Mouse (Mus musculus): Measurements from ENCODE around the gene Gen1. TPM values are rescaled to one million over a fixed set of nuclear protein-coding genes. Genes with fewer than 3 reads are reported as not detected.
A peak's percentile ranks its signal among the peaks of the same experiment; 100 is the strongest.

The Gen1 gene
- total RNA-seq (2021), result 1 to 10 TPM; 7.7 to 9.6 TPM
- long read RNA-seq, experiment 1, partial matches to known transcripts, result 2 of 3 reads
- long read RNA-seq, experiment 1, other reads (novel, unspliced or antisense), result 1 of 3 reads
- long read RNA-seq, experiment 2, partial matches to known transcripts, result 0 of 2 reads
- long read RNA-seq, experiment 2, other reads (novel, unspliced or antisense), result 2 of 2 reads

- peak; percentile 90 to 95 for DNase-seq (ENCODE audit: low spot score in 2 of 2)
Measured at GRCm38 (mm10) chr12:11265382-11266281, at the start of gene Gen1, which contains the start of gene Smc6. Gene Gen1 (minus strand): TSS chr12:11265801. Gene Smc6 (plus strand): TSS chr12:11265886.

GRCm38 (mm10) chr12:11313840-11314239 lies 48.2 kb upstream of the Gen1 start:
- no peak for DNase-seq (ENCODE audit: low spot score in 2 of 2)

- no peak for DNase-seq (ENCODE audit: low spot score in 2 of 2)
Measured at GRCm38 (mm10) chr12:11311106-11311505, 45.5 kb upstream of the Gen1 start.

GRCm38 (mm10) chr12:11306753-11307645 lies 41.4 kb upstream of the Gen1 start:
- DNase-seq (ENCODE audit: low spot score in 2 of 2), result no peak

- no peak for DNase-seq (ENCODE audit: low spot score in 2 of 2)
Measured at GRCm38 (mm10) chr12:11300858-11301257, 35.3 kb upstream of the Gen1 start.

DNA sequence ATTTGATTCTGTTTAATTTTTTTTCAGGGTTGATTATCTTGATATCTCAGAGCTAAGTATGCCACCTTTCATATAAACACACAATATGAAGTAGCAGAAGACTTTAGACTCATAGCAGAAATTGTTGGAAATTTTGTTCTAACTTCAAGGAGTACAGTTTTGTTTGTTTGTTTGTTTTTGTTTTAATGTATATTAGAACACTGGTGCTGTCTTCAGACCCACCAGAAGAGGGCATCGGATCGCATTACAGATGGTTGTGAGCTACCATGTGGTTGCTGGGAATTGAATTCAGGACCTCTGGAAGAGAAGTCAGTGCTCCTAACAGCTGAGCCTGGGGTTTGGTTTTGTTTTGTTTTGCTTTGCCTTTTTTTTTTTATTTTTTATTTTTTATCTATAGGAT lies 20.8 kb upstream of the Gen1 start:
- no peak for DNase-seq (ENCODE audit: low spot score in 2 of 2)

- DNase-seq (ENCODE audit: low spot score in 2 of 2), result no peak
Measured at GRCm38 (mm10) chr12:11281584-11281983, 16.0 kb upstream of the Gen1 start.

DNA sequence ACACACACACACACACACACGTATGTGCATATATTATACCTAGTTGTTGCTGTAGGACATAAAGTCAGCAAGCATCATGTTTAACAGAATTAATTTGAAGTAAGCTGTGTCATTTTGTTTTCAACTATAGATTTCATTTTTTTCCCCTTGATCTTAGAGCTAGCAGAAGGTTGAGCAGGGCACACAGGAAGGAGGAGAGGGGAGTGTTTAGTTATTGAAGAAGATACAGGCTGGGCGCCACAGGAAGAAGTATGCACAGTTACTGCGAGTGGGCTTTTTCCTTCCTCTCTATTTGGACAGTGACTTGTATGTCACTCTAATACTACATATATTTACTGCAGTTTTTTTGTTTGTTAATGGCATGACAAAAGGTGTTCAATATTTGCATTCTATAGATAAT lies 14.3 kb upstream of the Gen1 start:
- no peak for DNase-seq (ENCODE audit: low spot score in 2 of 2)

GRCm38 (mm10) chr12:11277207-11277606 lies 11.6 kb upstream of the Gen1 start:
- DNase-seq (ENCODE audit: low spot score in 2 of 2), result no peak

DNA sequence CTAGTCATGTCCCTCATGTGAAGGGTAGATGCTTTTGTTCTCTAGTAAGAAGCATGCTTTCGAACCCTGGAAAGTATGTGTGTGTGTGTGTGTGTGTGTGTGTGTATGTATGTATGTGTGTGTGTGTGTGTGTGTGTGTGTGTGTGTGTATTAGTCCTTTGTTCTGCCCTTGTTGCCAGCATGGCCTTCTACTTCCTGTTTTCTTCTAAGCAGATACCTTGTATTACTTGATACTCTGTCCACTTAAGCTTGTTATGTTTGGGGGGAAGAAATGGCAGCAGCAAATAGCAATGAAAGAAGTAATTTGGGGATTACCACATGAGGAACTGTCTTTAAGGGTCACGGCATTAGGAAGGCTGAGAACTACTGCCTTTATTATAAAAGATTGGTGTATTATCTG lies 11.0 kb upstream of the Gen1 start:
- no peak for DNase-seq (ENCODE audit: low spot score in 2 of 2)

DNA sequence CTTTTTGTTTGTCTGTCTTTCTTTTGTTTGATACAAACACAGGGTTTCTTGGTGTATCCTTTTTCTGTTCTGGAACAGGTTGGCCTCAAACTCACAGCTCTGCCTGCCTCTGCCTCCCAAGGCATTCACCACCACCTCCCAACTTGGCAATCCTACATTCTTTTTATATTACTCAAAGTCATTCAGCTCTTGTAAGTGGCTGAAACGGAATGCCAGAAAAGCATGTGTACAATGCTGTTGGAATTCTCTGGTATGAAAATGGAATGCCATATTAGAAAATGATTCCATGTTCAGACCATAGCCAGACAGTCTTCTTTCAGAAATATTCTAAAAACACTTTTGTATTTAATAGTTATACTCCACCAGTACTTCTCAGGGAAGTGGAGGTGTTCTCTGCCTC lies 7.6 kb upstream of the Gen1 start:
- DNase-seq (ENCODE audit: low spot score in 2 of 2), result no peak

DNA sequence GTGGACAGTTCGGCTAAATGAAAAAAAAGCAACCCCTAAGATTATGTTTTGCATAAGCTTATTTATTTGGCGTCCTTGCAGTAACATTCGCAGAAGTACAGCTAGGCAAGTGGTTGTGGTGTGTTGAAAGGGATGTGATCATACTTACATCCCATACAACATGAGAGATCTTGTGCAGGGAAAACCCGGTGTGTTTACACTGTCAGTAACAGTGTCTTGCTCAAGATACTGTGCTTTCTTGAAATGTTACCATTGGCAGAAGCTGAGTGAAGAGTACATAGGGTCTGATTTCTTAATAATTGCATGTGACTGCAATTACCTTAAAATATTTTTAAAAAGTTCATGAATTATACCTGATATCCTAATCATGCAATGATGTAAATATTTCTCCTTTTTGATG lies 7.0 kb upstream of the Gen1 start:
- no peak for DNase-seq (ENCODE audit: low spot score in 2 of 2)

DNA sequence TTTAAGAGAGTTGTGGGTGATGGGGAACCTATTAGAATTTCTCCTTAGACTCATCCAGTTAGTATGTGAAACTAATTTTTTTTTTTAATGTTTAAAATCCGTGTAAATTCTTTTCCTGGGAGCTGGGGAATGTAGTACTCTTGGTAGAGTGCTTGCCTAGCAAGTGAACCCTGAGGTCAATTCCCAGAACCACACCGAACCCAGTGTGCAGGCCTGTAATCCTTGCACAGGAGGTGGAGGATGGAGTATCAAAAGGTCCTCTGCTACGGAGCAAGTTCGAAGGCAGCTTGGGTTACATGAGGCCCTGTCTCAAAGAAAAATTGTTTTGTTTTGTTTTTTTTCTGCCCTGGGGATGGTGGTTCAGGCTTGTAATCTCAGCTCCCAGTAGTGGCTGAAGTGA lies 1.4 kb upstream of the Gen1 start:
- peak in 1 of 2 experiments; percentile 12 for DNase-seq (ENCODE audit: low spot score in 2 of 2)

- DNase-seq (ENCODE audit: low spot score in 2 of 2), result peak; percentile 46 to 68
Measured at GRCm38 (mm10) chr12:11266282-11266985, 833 bp upstream of the Gen1 start.

- no peak for DNase-seq (ENCODE audit: low spot score in 2 of 2)
Measured at GRCm38 (mm10) chr12:11264895-11265294, 706 bp downstream of the Gen1 start.

DNA sequence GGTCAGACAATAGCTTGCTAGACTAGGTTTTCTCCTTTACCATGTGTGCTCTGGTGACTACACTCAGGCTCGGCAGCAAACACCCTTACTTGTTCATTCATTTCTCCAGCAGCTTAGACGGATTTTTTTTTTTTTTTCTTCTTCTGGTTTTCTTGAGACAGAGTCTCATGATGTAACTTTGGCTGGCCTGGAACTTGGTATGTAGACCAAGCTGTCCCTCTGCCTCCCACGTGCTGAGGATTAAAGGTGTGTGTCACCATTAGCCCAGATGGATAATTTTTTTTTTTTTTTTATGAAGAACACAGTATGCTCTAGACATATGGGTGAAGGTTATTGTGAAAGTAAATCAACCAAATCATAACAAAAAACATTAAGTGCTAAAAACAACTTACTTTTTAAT lies 15.3 kb downstream of the Gen1 start:
- no peak for DNase-seq (ENCODE audit: low spot score in 2 of 2)

DNA sequence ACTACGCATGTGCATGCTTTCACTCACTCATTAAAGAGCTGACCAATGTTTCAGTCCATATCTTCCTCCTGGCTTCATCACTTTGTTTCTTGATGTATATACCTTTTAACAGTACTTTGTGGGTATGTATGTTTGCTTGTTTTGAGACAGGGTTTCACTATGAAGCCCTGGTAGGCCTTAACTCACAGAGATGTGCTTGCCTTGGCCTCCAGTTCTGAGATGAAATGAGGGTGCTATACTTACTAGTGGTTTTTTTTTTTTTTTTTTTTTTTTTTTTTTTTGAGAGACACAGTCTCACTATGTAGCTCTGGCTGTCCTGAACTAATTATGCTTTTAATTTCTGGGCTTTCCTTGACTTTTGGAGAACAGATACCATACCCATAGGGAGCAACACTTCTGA lies 18.1 kb downstream of the Gen1 start:
- no peak for DNase-seq (ENCODE audit: low spot score in 2 of 2)

DNA sequence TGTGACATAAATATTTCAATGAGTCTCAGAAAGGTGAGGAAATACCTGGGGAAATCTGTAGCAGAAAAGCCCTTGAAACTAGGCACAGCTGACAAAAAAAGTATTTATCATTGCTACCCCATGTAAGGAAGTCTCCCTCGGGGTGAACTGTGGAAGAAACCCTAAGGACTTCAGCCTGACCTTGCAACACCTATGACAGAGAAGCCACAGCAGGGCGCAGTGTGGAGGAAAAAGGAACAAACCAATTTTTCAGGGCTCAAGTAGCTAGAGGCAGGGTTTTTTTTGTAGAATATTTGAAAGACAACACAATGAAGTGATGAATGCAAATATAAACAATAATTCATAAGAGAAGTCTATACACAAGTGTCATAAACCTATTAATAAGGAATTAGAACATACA lies 29.6 kb downstream of the Gen1 start:
- DNase-seq (ENCODE audit: low spot score in 2 of 2), result no peak

GRCm38 (mm10) chr12:11230267-11230666 lies 35.3 kb downstream of the Gen1 start:
- no peak for DNase-seq (ENCODE audit: low spot score in 2 of 2)

DNA sequence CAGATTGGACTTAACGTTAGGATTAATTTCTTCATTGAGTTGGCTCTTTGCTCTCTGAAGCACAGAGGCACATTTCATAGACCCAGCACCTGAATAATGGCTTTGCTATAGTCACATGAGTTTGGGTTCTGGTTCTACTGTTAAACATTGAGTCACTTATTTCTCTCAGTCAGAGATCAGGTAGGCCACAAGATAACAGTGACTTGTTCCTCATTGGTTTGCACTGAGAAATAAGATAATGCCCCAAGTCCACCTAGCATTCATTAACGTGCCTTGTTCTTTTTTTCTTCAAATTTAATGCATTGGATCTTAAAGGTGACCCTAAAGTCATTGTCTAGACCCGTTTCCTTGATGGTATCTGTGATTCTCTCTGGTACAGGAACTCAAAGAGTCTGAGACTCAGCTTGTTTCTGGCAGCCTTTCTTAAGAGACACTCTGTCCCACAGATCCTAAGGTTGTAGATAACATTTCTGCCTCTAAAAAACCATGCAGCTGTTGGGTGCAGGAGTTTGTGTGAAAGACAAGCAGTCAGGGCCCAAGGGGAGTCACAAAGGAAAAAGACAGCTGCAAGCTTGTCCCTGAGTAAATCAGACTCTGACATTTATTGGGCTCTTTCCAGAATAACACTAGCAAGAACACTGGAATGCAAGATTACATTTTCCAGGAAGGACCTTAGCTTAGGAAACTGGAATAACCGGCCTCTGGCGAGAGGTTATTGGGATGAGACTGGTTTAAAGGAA lies 38.9 kb downstream of the Gen1 start:
- DNase-seq (ENCODE audit: low spot score in 2 of 2), result no peak

Data from gastrocnemius, postnatal 4 days (tissue).